Mouse (Mus musculus) limb, embryonic 12.5 days (tissue): ENCODE measurements at regions not wholly inside any gene's neighbourhood (a gene's known extent, or its start where the extent isn't known, plus 50 kb on each side); places are given as distances from the start of the nearest gene placed in this dataset.

Experiments used
- ATAC-seq: fragments of 200-750 bp; cut with Nextera tagmentation; 2 replicates; pipeline ENCODE4 v1.8.0; 2017; ENCODE audit warnings: low read depth, moderate TSS enrichment; ENCODE audit not compliant: insufficient number of reproducible peaks, insufficient read depth, low FRiP score, low TSS enrichment
- H3K27ac ChIP-seq: fragments of 300-500 bp; sonication (generic); 2 replicates; pipeline ENCODE4 v1.5.1; 2016; ENCODE audit warnings: mild to moderate bottlenecking, moderate library complexity
- H3K27me3 ChIP-seq: fragments of 300-500 bp; sonication (generic); 2 replicates; pipeline ENCODE4 v1.6.1; 2016; ENCODE audit warnings: mild to moderate bottlenecking, moderate library complexity
- H3K36me3 ChIP-seq: fragments of 300-500 bp; sonication (generic); 2 replicates; pipeline ENCODE4 v1.6.1; 2016; ENCODE audit warnings: mild to moderate bottlenecking, moderate library complexity
- H3K4me1 ChIP-seq: fragments of 300-500 bp; sonication (generic); replicated peaks from 2 replicates; pipeline ENCODE4 v1.6.1; 2016
- H3K4me2 ChIP-seq: fragments of 300-500 bp; sonication (generic); 2 replicates; pipeline ENCODE4 v1.6.1; 2016; ENCODE audit warnings: mild to moderate bottlenecking, moderate library complexity
- H3K4me3 ChIP-seq: fragments of 300-500 bp; sonication (generic); replicated peaks from 2 replicates; pipeline ENCODE4 v1.5.1; 2016; ENCODE audit warnings: mild to moderate bottlenecking
- H3K9ac ChIP-seq: fragments of 300-500 bp; sonication (generic); replicated peaks from 2 replicates; pipeline ENCODE4 v1.6.1; 2016; ENCODE audit warnings: mild to moderate bottlenecking, moderate library complexity
- H3K9me3 ChIP-seq: fragments of 300-500 bp; sonication (generic); 2 replicates; pipeline ENCODE4 v1.6.1; 2016; ENCODE audit warnings: mild to moderate bottlenecking, moderate library complexity
- WGBS: fragments of 180-500 bp; shearing (Covaris S2); methylation state at CpG from one replicate; pipeline ENCODE4 v1.1.7; 2016; 5-methylcytosine and 5-hydroxymethylcytosine counted together

DNA sequence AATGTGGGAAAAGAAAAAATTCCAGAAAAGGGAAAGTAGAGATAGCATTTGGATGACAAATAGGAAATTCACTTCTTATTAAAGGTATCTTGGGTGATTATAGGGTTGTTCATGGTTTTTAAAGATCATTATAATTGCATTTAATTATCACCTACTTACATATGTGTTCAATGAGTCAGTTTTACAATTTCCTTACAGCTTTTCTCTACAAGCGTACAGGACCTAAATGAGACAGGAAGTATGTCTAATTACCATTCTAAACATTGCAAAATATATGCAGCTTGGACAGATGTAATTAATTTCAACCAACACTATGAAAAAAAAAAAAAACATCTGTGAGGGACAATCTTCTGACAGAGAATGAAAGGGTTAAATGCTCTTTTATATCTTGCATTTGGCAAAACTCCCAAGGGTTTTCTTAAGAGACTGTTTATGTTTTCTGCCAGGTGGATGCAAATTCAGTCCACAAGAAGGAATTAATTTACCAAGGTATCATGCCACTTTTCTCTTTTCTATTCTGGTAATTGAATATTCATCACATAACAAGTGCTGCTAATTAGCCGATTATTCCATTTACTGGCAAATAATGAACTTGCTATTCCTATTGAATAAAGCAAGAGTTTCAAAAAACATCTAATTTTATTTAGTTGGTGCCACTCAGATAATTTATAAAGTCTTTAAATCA, 531.5 kb upstream of the Gje1 start:
- no peak overlapping the region for H3K9ac ChIP-seq
- no peak for ATAC-seq
- WGBS: 47% methylated on average over 2 of the region's 2 CpGs

DNA sequence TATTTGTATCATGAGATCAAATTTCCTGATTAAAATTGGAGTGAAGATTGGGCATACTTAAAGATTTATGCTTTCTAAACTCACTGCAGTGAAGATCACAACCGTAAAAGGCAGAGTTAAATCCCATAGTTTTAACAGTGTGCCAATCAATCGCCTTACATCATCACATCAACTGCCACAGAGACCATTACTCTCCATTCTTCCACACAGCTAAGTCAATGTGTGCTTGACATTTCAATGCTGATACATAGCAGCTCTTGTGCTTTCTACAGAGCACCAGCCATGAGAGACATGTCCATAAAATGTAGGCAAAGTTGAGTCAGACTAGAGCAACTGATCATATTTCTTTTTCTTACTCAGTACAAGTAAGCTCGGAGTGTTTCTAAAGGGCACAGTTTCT, 530.9 kb upstream of the Gje1 start:
- ATAC-seq: no peak
- Histone ChIP-seq H3K9ac (no peak overlapping the region), H3K27ac (no peak overlapping the region), H3K4me3 (no peak overlapping the region), H3K36me3 (no peaks in the 10 kb centered on the region), H3K4me2 (no peak overlapping the region), H3K4me1 (no peaks in the 10 kb centered on the region), H3K9me3 (no peaks in the 10 kb centered on the region), H3K27me3 (no peaks in the 10 kb centered on the region)
- 71% methylated on average over 3 of the region's 3 CpGs for WGBS

More for the DNA sequence above, 531.5 kb upstream of the Gje1 start:
- Histone ChIP-seq H3K4me1 (no peaks in the 10 kb centered on the region), H3K27me3 (no peaks in the 10 kb centered on the region), H3K27ac (no peak overlapping the region), H3K36me3 (no peaks in the 10 kb centered on the region), H3K4me2 (no peak overlapping the region), H3K4me3 (no peak overlapping the region), H3K9me3 (no peaks in the 10 kb centered on the region)

DNA sequence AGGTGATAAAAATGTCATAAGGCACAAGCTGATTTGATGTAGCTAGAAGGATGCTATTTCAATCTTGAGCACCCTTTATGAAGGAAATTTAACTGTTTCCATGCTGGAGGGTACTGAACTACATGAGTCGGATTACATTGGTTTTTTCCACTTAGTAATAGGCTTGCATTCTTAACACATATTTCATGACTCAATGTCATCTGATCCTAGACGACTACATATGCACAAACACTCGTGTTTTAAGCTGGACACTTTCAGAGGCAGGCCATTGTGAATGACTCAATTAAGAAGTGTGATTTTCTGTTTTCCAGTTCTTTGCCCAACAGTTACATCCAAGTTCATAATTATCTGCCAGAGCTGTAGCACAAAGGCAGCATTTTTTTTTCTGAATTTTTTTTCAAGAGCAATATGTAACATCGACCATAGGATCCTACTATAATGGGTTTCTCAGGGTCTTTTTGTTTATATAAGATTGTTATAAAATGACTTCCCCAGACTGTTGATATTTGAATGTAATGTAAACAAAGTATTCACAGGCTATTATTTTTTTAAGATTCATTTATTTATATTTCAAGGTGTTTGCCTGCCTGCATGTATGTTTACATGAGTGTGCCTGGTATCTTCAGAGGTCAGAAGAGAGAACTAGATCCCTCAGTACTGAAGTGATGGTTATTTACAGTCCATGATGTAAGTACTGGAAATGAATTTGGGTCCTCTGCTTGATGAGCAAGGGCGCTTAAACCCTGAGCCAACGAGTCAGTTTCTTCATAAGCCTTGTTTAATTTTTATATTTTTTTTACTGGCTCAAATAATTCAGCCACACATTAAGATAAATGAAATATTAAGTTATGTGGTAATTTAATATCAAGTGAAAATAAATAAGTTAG, 526.6 kb upstream of the Gje1 start:
- H3K27ac ChIP-seq: no peak overlapping the region
- H3K27me3 ChIP-seq: no peaks in the 10 kb centered on the region
- H3K9me3 ChIP-seq: no peaks in the 10 kb centered on the region
- ATAC-seq: no peak
- H3K4me3 ChIP-seq: no peak overlapping the region
- H3K9ac ChIP-seq: no peak overlapping the region
- no peak overlapping the region for H3K4me2 ChIP-seq
- H3K36me3 ChIP-seq: no peaks in the 10 kb centered on the region
- WGBS: 65% methylated on average over 6 of the region's 6 CpGs
- H3K4me1 ChIP-seq: no peaks in the 10 kb centered on the region

GRCm38 (mm10) chr10:15243460-15243859, 525.4 kb upstream of the Gje1 start:
- H3K4me3 ChIP-seq: no peak overlapping the region
- no peak overlapping the region for H3K27ac ChIP-seq

DNA sequence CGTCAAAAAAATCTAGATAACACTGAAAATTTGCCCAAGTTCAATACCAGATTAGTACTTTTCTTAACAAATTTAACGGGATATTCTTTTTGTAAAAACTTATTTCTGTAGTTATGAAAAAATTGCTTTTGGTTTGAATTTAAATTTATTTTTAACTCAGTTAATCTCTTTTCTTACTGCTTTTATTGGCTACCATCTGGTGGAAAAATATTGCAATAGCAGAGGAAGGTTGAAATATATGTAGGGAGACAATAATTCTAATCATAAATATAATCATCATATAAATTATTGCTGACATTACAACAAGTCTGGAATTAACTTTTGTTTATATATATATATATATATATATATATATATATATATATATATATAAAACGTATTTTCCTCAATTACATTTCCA, 500.9 kb upstream of the Gje1 start:
- WGBS: 86% methylated on average over 3 of the region's 3 CpGs
- Histone ChIP-seq H3K9me3 (no peaks in the 10 kb centered on the region), H3K27me3 (no peaks in the 10 kb centered on the region), H3K4me1 (no peaks in the 10 kb centered on the region), H3K36me3 (no peaks in the 10 kb centered on the region), H3K4me2 (no peak overlapping the region), H3K9ac (no peak overlapping the region), H3K4me3 (no peak overlapping the region), H3K27ac (no peak overlapping the region)
- no peak for ATAC-seq

More at GRCm38 (mm10) chr10:15243460-15243859, 525.4 kb upstream of the Gje1 start:
- H3K4me1 ChIP-seq: no peaks in the 10 kb centered on the region
- WGBS: 53% methylated on average over 2 of the region's 2 CpGs
- no peaks in the 10 kb centered on the region for H3K9me3 ChIP-seq
- ATAC-seq: no peak
- H3K36me3 ChIP-seq: no peaks in the 10 kb centered on the region
- H3K9ac ChIP-seq: no peak overlapping the region
- H3K27me3 ChIP-seq: no peaks in the 10 kb centered on the region
- H3K4me2 ChIP-seq: no peak overlapping the region

DNA sequence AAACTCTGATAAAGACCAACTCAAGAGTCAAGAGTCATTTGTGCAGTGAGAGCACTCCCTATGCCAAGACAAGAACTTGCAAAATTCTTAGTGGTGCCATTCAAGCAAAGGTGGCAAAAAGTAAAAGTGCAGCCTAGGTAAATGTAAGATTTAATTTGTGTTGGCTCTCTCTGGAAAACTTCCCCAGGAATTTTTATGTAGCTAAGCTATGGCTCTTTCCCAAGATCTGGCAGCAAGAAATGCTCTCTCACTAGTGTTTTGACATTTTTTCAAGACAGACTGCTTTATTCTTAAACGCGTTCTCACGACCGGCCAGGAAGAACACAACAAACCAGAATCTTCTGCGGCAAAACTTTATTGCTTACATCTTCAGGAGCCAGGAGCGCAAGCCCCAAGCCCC, 461.6 kb upstream of the Gje1 start:
- Histone ChIP-seq H3K27ac (no peak overlapping the region), H3K4me3 (no peak overlapping the region), H3K9ac (no peak overlapping the region), H3K4me2 (no peak overlapping the region), H3K27me3 (no peaks in the 10 kb centered on the region), H3K36me3 (no peaks in the 10 kb centered on the region), H3K9me3 (no peaks in the 10 kb centered on the region), H3K4me1 (no peaks in the 10 kb centered on the region)
- 96% methylated on average over 6 of the region's 6 CpGs for WGBS
- ATAC-seq: no peak

DNA sequence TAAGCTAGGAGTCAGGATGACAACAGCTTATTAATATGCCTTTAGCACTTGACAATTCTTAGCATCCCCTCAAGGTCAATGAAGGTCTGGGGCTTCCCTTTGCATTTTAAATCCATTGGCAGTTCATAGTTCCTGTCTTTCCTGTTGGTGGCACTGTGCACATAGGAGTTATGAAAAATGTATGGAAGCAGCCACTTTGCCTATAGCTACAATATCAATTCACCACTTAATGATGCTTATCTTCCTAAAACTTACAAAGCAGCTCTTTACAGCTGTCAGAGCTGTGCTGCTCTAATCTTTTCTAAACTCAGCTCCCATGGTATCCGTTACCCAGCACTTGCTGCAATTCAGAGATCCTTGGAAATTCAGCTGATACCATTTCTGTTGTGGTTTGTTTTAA, 456.4 kb upstream of the Gje1 start:
- ATAC-seq: no peak
- H3K36me3 ChIP-seq: no peaks in the 10 kb centered on the region
- H3K4me3 ChIP-seq: no peak overlapping the region
- H3K4me1 ChIP-seq: no peaks in the 10 kb centered on the region
- H3K9ac ChIP-seq: no peak overlapping the region
- H3K4me2 ChIP-seq: no peak overlapping the region
- 81% methylated on average over 1 of the region's 1 CpGs for whole genome bisulfite sequencing
- no peak overlapping the region for H3K27ac ChIP-seq
- no peaks in the 10 kb centered on the region for H3K27me3 ChIP-seq
- no peaks in the 10 kb centered on the region for H3K9me3 ChIP-seq

GRCm38 (mm10) chr10:15172558-15172957, 454.5 kb upstream of the Gje1 start:
- Histone ChIP-seq H3K36me3 (no peaks in the 10 kb centered on the region), H3K4me1 (no peaks in the 10 kb centered on the region), H3K27me3 (no peaks in the 10 kb centered on the region), H3K4me3 (no peak overlapping the region), H3K4me2 (no peak overlapping the region), H3K27ac (no peak overlapping the region), H3K9ac (no peak overlapping the region), H3K9me3 (no peaks in the 10 kb centered on the region)
- 68% methylated on average over 1 of the region's 1 CpGs for WGBS
- no peak for ATAC-seq

DNA sequence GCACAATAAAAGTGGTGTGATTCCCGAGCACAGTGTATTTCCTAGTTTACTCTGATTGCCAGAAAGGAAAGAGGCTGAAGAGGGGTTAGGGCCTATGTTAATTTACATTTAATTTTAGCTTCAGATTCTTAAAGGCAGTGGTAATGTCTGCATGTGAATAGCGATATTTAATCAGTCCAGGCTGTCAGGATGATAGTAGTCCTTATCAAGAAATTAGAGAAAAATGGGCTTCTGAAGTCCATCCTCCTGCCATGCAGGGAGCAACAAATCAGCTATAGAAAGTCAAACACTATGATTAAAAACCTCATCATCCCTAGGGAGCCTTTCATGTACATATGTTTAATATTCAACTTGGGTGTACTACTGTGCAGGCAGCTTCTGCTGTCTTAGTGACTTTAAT, 422.7 kb upstream of the Gje1 start:
- no peak for ATAC-seq

More for the DNA sequence above, 422.7 kb upstream of the Gje1 start:
- no peaks in the 10 kb centered on the region for H3K27me3 ChIP-seq
- no peak overlapping the region for H3K27ac ChIP-seq
- H3K9me3 ChIP-seq: no peaks in the 10 kb centered on the region
- H3K36me3 ChIP-seq: no peaks in the 10 kb centered on the region
- 79% methylated on average over 2 of the region's 2 CpGs for WGBS
- no peak overlapping the region for H3K4me3 ChIP-seq
- H3K4me2 ChIP-seq: no peak overlapping the region
- no peaks in the 10 kb centered on the region for H3K4me1 ChIP-seq
- no peak overlapping the region for H3K9ac ChIP-seq
